Mouse (Mus musculus) kidney, adult 11 months (tissue): ENCODE results near the gene Rab21.
A peak's percentile ranks its signal among the peaks of the same experiment; 100 is the strongest.
"Not testable (repeated sequence)": the region's sequence is repeated elsewhere in the genome, so short reads cannot be mapped to it uniquely, and the experiment has no call there.

ENCODE experiments used
- DNase-seq: peaks from one replicate; pipeline ENCODE4 v3.0.0; 2022

The Rab21 gene

GRCm38 (mm10) chr10:115323295-115323694 lies 7.9 kb upstream of the Rab21 start:
- DNase-seq, result peak; percentile 61

GRCm38 (mm10) chr10:115321317-115322035 lies 6.1 kb upstream of the Rab21 start:
- DNase-seq, result no peak

GRCm38 (mm10) chr10:115318388-115318787 lies 3.0 kb upstream of the Rab21 start:
- DNase-seq, result not testable (repeated sequence)

- DNase-seq, result no peak
These were observed 919 bp upstream of the Rab21 start for GRCm38 (mm10) chr10:115316313-115316712.

- no peak for DNase-seq
These were observed 577 bp downstream of the Rab21 start for GRCm38 (mm10) chr10:115314582-115315452.

- no peak for DNase-seq
These were observed 1.2 kb downstream of the Rab21 start for GRCm38 (mm10) chr10:115314287-115314581.

GRCm38 (mm10) chr10:115313641-115314286 lies 1.6 kb downstream of the Rab21 start:
- DNase-seq, result peak; percentile 60

- DNase-seq, result peak; percentile 76
These were observed 2.7 kb downstream of the Rab21 start for GRCm38 (mm10) chr10:115312732-115313131.

- no peak for DNase-seq
These were observed 3.2 kb downstream of the Rab21 start for GRCm38 (mm10) chr10:115312194-115312593.

- no peak for DNase-seq
These were observed 4.0 kb downstream of the Rab21 start for GRCm38 (mm10) chr10:115311263-115311965.

- no peak for DNase-seq
These were observed 6.2 kb downstream of the Rab21 start for GRCm38 (mm10) chr10:115309191-115309590.

- DNase-seq, result no peak
These were observed 8.0 kb downstream of the Rab21 start for GRCm38 (mm10) chr10:115307331-115307875.

GRCm38 (mm10) chr10:115298683-115299082 lies 16.7 kb downstream of the Rab21 start:
- DNase-seq, result no peak

GRCm38 (mm10) chr10:115297582-115297981 lies 17.8 kb downstream of the Rab21 start:
- DNase-seq, result no peak

- no peak for DNase-seq
These were observed 18.9 kb downstream of the Rab21 start for GRCm38 (mm10) chr10:115296401-115296935.

- DNase-seq, result no peak
These were observed 20.2 kb downstream of the Rab21 start for GRCm38 (mm10) chr10:115295162-115295561.

- no peak for DNase-seq
These were observed 20.7 kb downstream of the Rab21 start for GRCm38 (mm10) chr10:115294715-115295114.

- no peak for DNase-seq
These were observed 21.4 kb downstream of the Rab21 start for GRCm38 (mm10) chr10:115293946-115294345.

GRCm38 (mm10) chr10:115290671-115291070 lies 24.7 kb downstream of the Rab21 start:
- no peak for DNase-seq

- DNase-seq, result no peak
These were observed 26.5 kb downstream of the Rab21 start for GRCm38 (mm10) chr10:115288856-115289255.

GRCm38 (mm10) chr10:115284170-115284569 lies 31.2 kb downstream of the Rab21 start:
- no peak for DNase-seq

GRCm38 (mm10) chr10:115281381-115281780 lies 34.0 kb downstream of the Rab21 start:
- DNase-seq, result no peak
